ENCODE assay signal across 41 mouse cellular contexts in genomic region chrX:136779262-136779661, GRCm38 (mm10). TPM values are rescaled to one million over a fixed set of nuclear protein-coding genes. Genes with fewer than 3 reads are reported as not detected.
"Had no signal": no experiment of that assay in that cellular context is flagged by ENCODE, and none has a peak within 500 bp of the region (broad histone marks: within the 10 kb centered on the region; RNA-seq: fewer than 3 reads in every experiment).

No protein-coding gene starts in this region.

- H3K9ac ChIP-seq: limb, embryonic 12.5 days; limb, embryonic 13.5 days; limb, embryonic 15.5 days; liver, embryonic 12.5 days; liver, embryonic 13.5 days; liver, embryonic 14.5 days; liver, embryonic 15.5 days; liver, postnatal 0 days; lung, embryonic 14.5 days; lung, embryonic 15.5 days; midbrain, embryonic 12.5 days; midbrain, embryonic 13.5 days; midbrain, embryonic 15.5 days; neural tube, embryonic 12.5 days; neural tube, embryonic 13.5 days had no signal

- ATAC-seq: liver, embryonic 12.5 days; liver, postnatal 0 days; lung, postnatal 0 days; midbrain, embryonic 13.5 days; midbrain, embryonic 15.5 days; midbrain, embryonic 16.5 days had no signal

- H3K27ac ChIP-seq: limb, embryonic 10.5 days; limb, embryonic 12.5 days; limb, embryonic 13.5 days; limb, embryonic 15.5 days; liver, embryonic 12.5 days; liver, embryonic 13.5 days; liver, embryonic 14.5 days; liver, embryonic 15.5 days; lung, embryonic 15.5 days; macrophage; midbrain, embryonic 10.5 days; midbrain, embryonic 12.5 days; midbrain, embryonic 13.5 days; midbrain, embryonic 15.5 days; neural tube, embryonic 12.5 days; neural tube, embryonic 13.5 days had no signal

- H3K4me3 ChIP-seq: limb, embryonic 10.5 days; limb, embryonic 12.5 days; limb, embryonic 13.5 days; limb, embryonic 15.5 days; liver, embryonic 12.5 days; liver, embryonic 13.5 days; liver, embryonic 15.5 days; lung, embryonic 15.5 days; megakaryocyte, embryonic 14.5 days; midbrain, embryonic 10.5 days; midbrain, embryonic 12.5 days; midbrain, embryonic 13.5 days; midbrain, embryonic 15.5 days; neural tube, embryonic 12.5 days; neural tube, embryonic 13.5 days had no signal

- DNase-seq: left cerebral cortex, postnatal 4 days; liver; liver, embryonic 13.5 days; liver, postnatal 0 days; lung, adult 18-20 months; lung, adult 2 months; lung, embryonic 14.5 days; lung, postnatal 10 days; lung, postnatal 36 days; lung, postnatal 4 days; midbrain, embryonic 14.5 days had no signal

- H3K4me2 ChIP-seq: limb, embryonic 12.5 days; limb, embryonic 13.5 days; limb, embryonic 15.5 days; liver, embryonic 11.5 days; liver, embryonic 12.5 days; liver, embryonic 13.5 days; liver, embryonic 15.5 days; lung, embryonic 14.5 days; lung, embryonic 15.5 days; midbrain, embryonic 11.5 days; midbrain, embryonic 12.5 days; midbrain, embryonic 13.5 days; midbrain, embryonic 15.5 days; neural tube, embryonic 12.5 days; neural tube, embryonic 13.5 days had no signal

- H3K27me3 ChIP-seq: liver, embryonic 12.5 days; liver, embryonic 13.5 days; liver, embryonic 15.5 days; lung, embryonic 15.5 days; midbrain, embryonic 15.5 days; neural tube, embryonic 12.5 days had no signal

- H3K36me3 ChIP-seq: limb, embryonic 12.5 days; limb, embryonic 13.5 days; limb, embryonic 15.5 days; liver, embryonic 12.5 days; liver, embryonic 13.5 days; liver, embryonic 15.5 days; lung, embryonic 15.5 days; midbrain, embryonic 12.5 days; midbrain, embryonic 13.5 days; midbrain, embryonic 15.5 days; neural tube, embryonic 12.5 days; neural tube, embryonic 13.5 days had no signal

- H3K4me1 ChIP-seq: limb, embryonic 10.5 days; limb, embryonic 12.5 days; limb, embryonic 13.5 days; limb, embryonic 15.5 days; liver, embryonic 12.5 days; liver, embryonic 13.5 days; liver, embryonic 15.5 days; lung, embryonic 15.5 days; megakaryocyte, embryonic 14.5 days; midbrain, embryonic 10.5 days; midbrain, embryonic 15.5 days; neural tube, embryonic 12.5 days; neural tube, embryonic 13.5 days had no signal

- H3K9me3 ChIP-seq: limb, embryonic 10.5 days; limb, embryonic 12.5 days; limb, embryonic 13.5 days; limb, embryonic 15.5 days; liver, embryonic 12.5 days; liver, embryonic 13.5 days; liver, embryonic 15.5 days; lung, embryonic 15.5 days; megakaryocyte, embryonic 14.5 days; midbrain, embryonic 10.5 days; midbrain, embryonic 12.5 days; midbrain, embryonic 13.5 days; midbrain, embryonic 15.5 days; neural tube, embryonic 12.5 days; neural tube, embryonic 13.5 days had no signal

RNA-seq across cellular contexts. Expression of gene Glra4, which starts 0.7 kb away (rescaled TPM):
- total RNA-seq: left cerebral cortex, postnatal 10 days; left cerebral cortex, postnatal 36 days; left cerebral cortex, postnatal 4 days; liver, adult 2 months; megakaryocyte progenitor cell, adult 5-6 weeks; megakaryocyte, adult 5-6 weeks; monocyte, adult 5-6 weeks had no signal
- polyA plus RNA-seq: limb, embryonic 11.5 days; limb, embryonic 12.5 days; limb, embryonic 15.5 days; liver, adult 2 months; liver, embryonic 12.5 days; liver, embryonic 13.5 days; liver, embryonic 14.5 days; liver, embryonic 15.5 days; liver, embryonic 16.5 days; liver, postnatal 0 days; lung, adult 2 months; lung, postnatal 0 days; macrophage; midbrain, embryonic 11.5 days; midbrain, embryonic 13.5 days; midbrain, embryonic 14.5 days; midbrain, embryonic 15.5 days; midbrain, embryonic 16.5 days; midbrain, postnatal 0 days; neural tube, embryonic 11.5 days had no signal
